Mouse (Mus musculus) lung, adult 18-20 months (tissue): ENCODE measurements at regions not wholly inside any gene's neighbourhood (a gene's known extent, or its start where the extent isn't known, plus 50 kb on each side); places are given as distances from the start of the nearest gene placed in this dataset.

Experiments used
- DNase-seq, 2 experiments: peaks; one replicate each; pipeline ENCODE4 v3.0.0; 2022; ENCODE audit warnings: mixed read lengths in 2 of 2

- DNase-seq: no peak
These were observed 175.5 kb downstream of the 1700129C05Rik start for GRCm38 (mm10) chr14:58967163-58967562.

- DNase-seq: no peak
These were observed 197.7 kb downstream of the 1700129C05Rik start for GRCm38 (mm10) chr14:58944958-58945357.

GRCm38 (mm10) chr14:58943267-58943765 lies 199.4 kb downstream of the 1700129C05Rik start:
- DNase-seq: no peak

- DNase-seq: no peak
These were observed 203.6 kb downstream of the 1700129C05Rik start for GRCm38 (mm10) chr14:58939086-58939485.

GRCm38 (mm10) chr14:58938601-58938970 lies 204.1 kb downstream of the 1700129C05Rik start:
- DNase-seq: no peak

- no peak for DNase-seq
These were observed 204.7 kb downstream of the 1700129C05Rik start for GRCm38 (mm10) chr14:58937791-58938600.

GRCm38 (mm10) chr14:58937331-58937730 lies 205.4 kb downstream of the 1700129C05Rik start:
- no peak for DNase-seq

- DNase-seq: no peak
These were observed 206.6 kb downstream of the 1700129C05Rik start for GRCm38 (mm10) chr14:58936131-58936530.

- DNase-seq: no peak
These were observed 224.8 kb downstream of the 1700129C05Rik start for GRCm38 (mm10) chr14:58917853-58918252.

- DNase-seq: no peak
These were observed 225.5 kb downstream of the 1700129C05Rik start for GRCm38 (mm10) chr14:58917228-58917627.

- DNase-seq: no peak
These were observed 227.8 kb downstream of the 1700129C05Rik start for GRCm38 (mm10) chr14:58914937-58915336.

- no peak for DNase-seq
These were observed 231.8 kb downstream of the 1700129C05Rik start for GRCm38 (mm10) chr14:58910846-58911245.

- no peak for DNase-seq
These were observed 234.8 kb downstream of the 1700129C05Rik start for GRCm38 (mm10) chr14:58907932-58908331.

- no peak for DNase-seq
These were observed 235.3 kb downstream of the 1700129C05Rik start for GRCm38 (mm10) chr14:58907359-58907758.

- no peak for DNase-seq
These were observed 236.1 kb downstream of the 1700129C05Rik start for GRCm38 (mm10) chr14:58906631-58907030.

GRCm38 (mm10) chr14:58868176-58868949 lies 274.3 kb downstream of the 1700129C05Rik start:
- no peak for DNase-seq

- DNase-seq: no peak
These were observed 275.1 kb downstream of the 1700129C05Rik start for GRCm38 (mm10) chr14:58867396-58868107.

- DNase-seq: no peak
These were observed 287.8 kb downstream of the 1700129C05Rik start for GRCm38 (mm10) chr14:58854871-58855270.

GRCm38 (mm10) chr14:58844565-58844964 lies 298.1 kb downstream of the 1700129C05Rik start:
- DNase-seq: no peak

- no peak for DNase-seq
These were observed 300.4 kb downstream of the 1700129C05Rik start for GRCm38 (mm10) chr14:58842196-58842886.

- DNase-seq: no peak
These were observed 319.8 kb downstream of the 1700129C05Rik start for GRCm38 (mm10) chr14:58822938-58823337.

GRCm38 (mm10) chr14:58817961-58818504 lies 324.7 kb downstream of the 1700129C05Rik start:
- DNase-seq: no peak
